Mouse (Mus musculus) bone marrow, adult 2 months (tissue): ENCODE data around the gene Clstn1.

ENCODE experiments used
- CTCF ChIP-seq: fragments of 200-500 bp; IDR thresholded peaks from 2 replicates; pipeline ENCODE4 v1.5.1; 2011; ENCODE audit warnings: low read length, control low read depth; ENCODE audit not compliant: control insufficient read depth, insufficient read depth
- POLR2A ChIP-seq: fragments of 200-500 bp; IDR thresholded peaks from 2 replicates; pipeline ENCODE4 v1.6.1; 2011; ENCODE audit warnings: low read depth, mild to moderate bottlenecking, control low read depth, low read length, borderline replicate concordance; ENCODE audit not compliant: control insufficient read depth

DNA sequence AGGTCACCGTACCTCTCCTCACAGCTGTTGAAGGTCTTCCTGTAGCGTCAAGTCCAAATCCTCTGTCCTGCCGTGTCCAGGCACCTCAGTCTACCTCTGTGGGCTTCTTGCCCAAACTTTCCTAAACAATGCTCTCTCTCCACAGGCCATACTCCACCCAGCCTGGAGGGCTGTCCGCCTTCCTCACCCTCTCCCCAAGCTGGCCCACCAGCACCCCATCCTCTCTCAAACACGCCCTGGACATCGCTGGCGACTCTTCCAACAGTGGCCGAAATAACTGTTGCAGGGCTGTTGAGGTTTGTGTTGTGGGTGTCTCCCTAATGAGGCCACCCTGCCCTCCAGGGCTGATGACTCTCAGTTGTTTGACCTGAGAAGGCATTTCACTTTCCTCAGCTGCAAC is 1.0 kb upstream of the Clstn1 start:
- no peak for TF ChIP-seq CTCF
- no peak for TF ChIP-seq POLR2A
